Mouse (Mus musculus) 416B (cell line): ENCODE results near the gene Ncor2.

Experiments used
- DNase-seq: peaks from one replicate; pipeline ENCODE4 v3.0.0; 2011; ENCODE audit warnings: low read depth

Ncor2 gene

GRCm38 (mm10) chr5:125063015-125063414 lies 116.0 kb downstream of the Ncor2 start:
- DNase-seq: no peak

GRCm38 (mm10) chr5:125058267-125058668 lies 120.8 kb downstream of the Ncor2 start:
- no peak for DNase-seq

- no peak for DNase-seq
These were observed 121.3 kb downstream of the Ncor2 start for GRCm38 (mm10) chr5:125057555-125058266.

GRCm38 (mm10) chr5:125056696-125057554 lies 122.1 kb downstream of the Ncor2 start:
- no peak for DNase-seq

GRCm38 (mm10) chr5:125056331-125056695 lies 122.7 kb downstream of the Ncor2 start:
- no peak for DNase-seq

GRCm38 (mm10) chr5:125055901-125056300 lies 123.1 kb downstream of the Ncor2 start:
- no peak for DNase-seq

- no peak for DNase-seq
These were observed 125.4 kb downstream of the Ncor2 start for GRCm38 (mm10) chr5:125053661-125054060.

- peak; percentile 38 for DNase-seq
These were observed 126.2 kb downstream of the Ncor2 start for GRCm38 (mm10) chr5:125052603-125053488.

- DNase-seq: peak; percentile 67
These were observed 126.8 kb downstream of the Ncor2 start for GRCm38 (mm10) chr5:125052237-125052602.

- DNase-seq: no peak
These were observed 129.5 kb downstream of the Ncor2 start for GRCm38 (mm10) chr5:125049481-125049880.

- no peak for DNase-seq
These were observed 132.6 kb downstream of the Ncor2 start for GRCm38 (mm10) chr5:125046436-125046835.

GRCm38 (mm10) chr5:125045202-125045601 lies 133.8 kb downstream of the Ncor2 start:
- DNase-seq: no peak

- DNase-seq: no peak
These were observed 135.6 kb downstream of the Ncor2 start for GRCm38 (mm10) chr5:125043448-125043847.

GRCm38 (mm10) chr5:125041578-125041977 lies 137.4 kb downstream of the Ncor2 start:
- DNase-seq: no peak

- no peak for DNase-seq
These were observed 138.9 kb downstream of the Ncor2 start for GRCm38 (mm10) chr5:125040128-125040584.

- DNase-seq: no peak
These were observed 139.5 kb downstream of the Ncor2 start for GRCm38 (mm10) chr5:125039377-125040027.

- DNase-seq: no peak
These were observed 142.5 kb downstream of the Ncor2 start for GRCm38 (mm10) chr5:125036483-125036882.

GRCm38 (mm10) chr5:125028911-125029310 lies 150.1 kb downstream of the Ncor2 start:
- DNase-seq: no peak

GRCm38 (mm10) chr5:125028371-125028770 lies 150.6 kb downstream of the Ncor2 start:
- DNase-seq: no peak

- no peak for DNase-seq
These were observed 155.0 kb downstream of the Ncor2 start for GRCm38 (mm10) chr5:125024002-125024401.

- DNase-seq: no peak
These were observed 157.7 kb downstream of the Ncor2 start for GRCm38 (mm10) chr5:125021298-125021697.

GRCm38 (mm10) chr5:125019099-125019498 lies 159.9 kb downstream of the Ncor2 start:
- DNase-seq: no peak
